Mouse (Mus musculus): ENCODE results near the gene Zbtb1.

Zbtb1 gene

DNA sequence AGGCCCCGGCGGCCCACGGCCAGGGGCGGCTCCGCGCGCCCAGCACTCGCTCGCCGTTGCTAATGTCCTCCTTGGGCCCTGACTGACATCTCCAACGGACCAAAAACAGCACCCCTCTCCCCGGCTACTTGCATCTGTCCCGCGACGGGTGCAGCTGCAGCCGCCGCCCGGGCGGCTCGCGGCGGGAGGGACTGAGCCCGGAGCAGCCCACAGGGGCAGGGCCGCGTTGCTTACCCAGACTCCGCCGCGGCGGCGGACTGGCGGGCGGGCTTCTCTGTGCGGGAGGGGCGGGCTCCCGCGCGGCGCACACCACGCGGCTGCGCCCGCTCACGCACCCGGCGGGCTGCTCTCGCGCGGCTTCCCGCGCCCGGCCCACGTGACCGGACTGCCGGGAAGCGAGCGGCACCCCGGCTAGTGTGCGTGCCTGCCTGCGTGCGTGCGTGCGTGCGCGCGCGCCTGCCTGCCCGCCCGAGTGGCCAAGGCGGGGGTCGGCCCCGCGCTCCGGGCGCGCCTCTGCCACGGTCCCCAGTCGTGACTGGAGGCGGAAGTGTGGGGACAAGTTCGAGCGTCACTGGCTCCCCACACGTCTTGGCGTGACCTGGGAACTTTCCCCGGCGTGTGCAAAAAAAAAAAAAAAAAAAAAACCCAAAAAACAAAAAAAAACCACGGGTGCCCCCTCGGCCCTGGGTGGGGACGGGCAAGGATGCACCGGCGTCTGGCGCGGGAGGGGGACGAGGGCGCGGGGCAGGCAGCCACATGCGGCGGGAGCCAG lies 674 bp upstream of the Zbtb1 start, which contains the start of gene Zbtb25:
Gene Zbtb25, minus strand, starts transcription at position 397 of the 772 bp plus-strand sequence.
- peak; percentile 85 for DNase-seq (ENCODE audit: extremely low spot score)

DNA sequence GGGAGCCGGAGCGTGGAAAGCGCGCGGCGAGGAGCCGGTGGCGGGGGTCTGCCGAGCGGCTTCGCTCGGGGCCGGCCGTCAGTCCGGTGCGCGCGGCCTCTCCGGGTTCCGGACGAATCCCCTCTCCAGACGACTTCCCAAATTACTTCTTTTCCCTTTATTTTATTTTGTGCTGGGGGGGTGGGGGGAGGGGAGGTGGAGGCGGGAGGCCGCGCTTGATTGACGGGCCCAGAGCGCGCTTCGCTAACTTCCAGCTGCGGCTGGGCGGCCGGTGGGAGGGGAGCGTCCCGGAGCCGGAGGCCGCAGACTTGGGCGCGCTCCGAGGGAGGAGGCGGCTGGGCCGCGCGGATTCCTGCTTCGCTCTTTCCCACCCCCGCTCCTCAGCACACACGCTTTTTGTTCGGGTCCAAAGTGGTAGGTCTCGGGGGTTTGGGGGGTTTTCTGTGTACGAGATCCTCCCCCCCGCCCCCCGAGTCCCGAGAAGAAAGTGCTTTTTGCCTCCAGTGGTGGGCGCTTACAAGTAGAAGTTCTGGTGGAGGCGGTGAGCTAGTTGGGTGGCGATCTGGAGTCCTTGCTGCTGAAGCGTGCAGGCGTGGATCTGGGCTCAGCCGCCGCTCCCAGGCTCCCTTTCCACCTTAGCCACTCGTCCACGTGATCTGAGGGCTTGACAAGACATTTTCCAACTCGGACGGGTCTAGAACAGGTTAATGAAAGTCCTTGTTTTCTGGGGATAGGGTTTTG lies 935 bp downstream of the Zbtb1 start:
- peak; percentile 85 for DNase-seq (ENCODE audit: extremely low spot score)

DNA sequence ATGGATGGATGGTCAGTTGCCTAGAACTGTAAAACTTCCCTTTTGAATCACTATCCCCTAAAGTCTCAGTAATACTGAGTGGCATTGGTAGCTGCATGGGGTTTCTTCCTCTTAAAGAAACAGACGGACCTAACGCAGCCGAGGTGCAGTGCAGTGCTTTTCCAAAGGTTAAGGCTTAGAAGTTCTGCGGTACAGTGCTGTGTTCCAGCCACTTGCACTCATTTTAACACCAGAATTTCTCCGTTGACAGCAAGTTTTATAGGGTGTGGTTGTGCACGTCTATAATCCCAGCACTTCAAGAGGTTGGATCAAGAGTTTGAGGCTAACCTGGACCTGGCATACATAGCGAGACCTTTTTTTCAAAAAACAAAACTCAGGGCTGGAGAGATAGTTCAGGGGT lies 2.0 kb downstream of the Zbtb1 start:
- DNase-seq (ENCODE audit: extremely low spot score), result no peak

DNA sequence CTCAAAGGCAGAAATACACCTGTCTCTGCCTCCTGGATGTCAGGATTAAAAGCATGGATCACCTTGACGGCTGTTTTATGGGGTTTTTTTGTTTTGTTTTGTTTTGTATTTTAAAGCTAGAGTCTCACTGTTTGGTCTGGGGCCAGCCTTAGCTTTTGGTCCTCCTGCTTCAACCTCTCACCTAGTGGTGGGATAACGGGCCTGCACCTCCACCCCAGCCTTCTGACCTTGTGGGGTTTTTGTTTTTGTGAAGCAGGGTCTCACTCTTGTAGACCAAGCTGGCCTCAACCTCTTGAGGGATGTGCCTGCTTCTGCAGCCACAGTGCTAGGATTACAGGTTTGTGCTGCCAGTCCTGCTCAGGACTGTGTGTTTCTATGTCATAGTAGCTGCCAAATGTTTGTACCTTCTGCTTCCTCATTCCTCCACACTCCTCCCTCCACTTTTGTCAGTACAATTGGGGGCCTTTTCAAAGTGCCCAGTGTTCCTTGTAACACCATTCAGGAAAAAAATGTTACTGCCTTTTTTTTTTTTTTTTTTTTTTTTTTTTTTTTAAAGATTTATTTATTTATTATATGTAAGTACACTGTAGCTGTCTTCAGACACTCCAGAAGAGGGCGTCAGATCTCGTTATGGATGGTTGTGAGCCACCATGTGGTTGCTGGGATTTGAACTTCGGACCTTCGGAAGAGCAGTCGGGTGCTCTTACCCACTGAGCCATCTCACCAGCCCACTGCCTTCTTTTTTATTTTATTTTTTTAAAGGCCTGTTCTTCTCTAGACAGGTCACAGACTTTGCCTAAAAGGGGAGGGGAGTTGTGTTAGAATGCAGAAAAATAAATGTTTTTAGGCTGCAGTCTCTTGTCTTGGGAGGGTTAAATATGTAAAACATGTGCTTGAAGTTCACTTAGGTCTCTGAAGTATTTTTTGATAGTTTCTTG lies 3.1 kb downstream of the Zbtb1 start:
- DNase-seq (ENCODE audit: extremely low spot score), result peak; percentile 18

DNA sequence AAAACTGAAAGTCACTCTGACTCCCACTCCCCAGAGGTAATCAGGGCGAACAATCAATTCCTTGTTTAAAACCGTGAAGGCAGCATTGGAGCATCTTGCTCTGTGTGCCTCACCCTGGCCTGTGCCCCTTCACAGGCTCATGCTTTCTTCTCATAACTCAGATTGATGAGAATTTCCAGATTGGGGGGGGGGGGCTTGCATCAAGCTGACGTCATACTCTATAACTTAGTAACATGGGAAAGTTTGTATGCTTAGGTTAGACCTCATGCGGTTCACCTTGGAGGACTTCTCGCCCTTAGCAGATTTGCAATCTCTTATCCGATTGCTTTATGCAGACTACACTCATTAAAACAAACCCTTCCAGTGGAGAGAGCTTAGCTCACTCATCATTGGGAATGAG lies 3.9 kb downstream of the Zbtb1 start:
- DNase-seq (ENCODE audit: extremely low spot score), result no peak

DNA sequence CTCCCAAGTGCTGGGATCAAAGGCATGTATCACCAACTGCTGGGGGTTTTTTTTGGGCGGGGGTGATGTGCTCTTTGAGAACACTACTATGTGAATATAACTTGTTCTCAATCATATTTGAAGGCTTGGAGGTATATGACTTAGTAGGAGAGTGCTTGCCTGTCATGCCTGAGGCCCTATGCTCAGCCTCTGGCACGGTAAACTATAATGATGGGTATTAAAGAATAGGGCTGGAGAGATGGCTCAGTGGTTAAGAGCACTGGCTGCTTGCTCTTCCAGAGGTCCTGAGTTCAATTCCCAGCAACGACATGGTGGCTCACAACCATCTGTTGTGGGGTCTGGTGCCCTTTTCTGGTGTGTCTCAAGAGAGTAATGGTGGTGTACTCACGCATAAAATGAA lies 4.8 kb downstream of the Zbtb1 start:
- DNase-seq (ENCODE audit: extremely low spot score), result no peak

DNA sequence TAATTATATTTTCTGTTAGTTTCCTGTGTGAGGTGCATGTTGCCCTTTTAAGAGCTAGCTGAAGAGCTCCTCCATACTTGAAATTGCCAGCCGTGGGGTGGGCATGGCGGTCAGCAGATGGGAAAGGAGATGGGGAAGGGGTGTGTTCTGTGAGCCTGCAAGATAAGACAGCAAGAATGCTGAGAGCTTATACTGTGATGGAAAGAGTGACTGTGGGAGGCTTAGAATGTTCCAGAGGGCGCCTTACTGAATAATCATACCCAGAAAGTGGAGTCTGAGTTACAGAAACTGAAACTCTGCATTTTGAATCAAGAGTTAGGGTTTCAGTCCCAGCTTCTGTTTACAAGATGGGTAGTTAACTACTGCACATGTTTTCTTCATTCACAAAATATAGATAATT lies 5.4 kb downstream of the Zbtb1 start:
- no peak for DNase-seq (ENCODE audit: extremely low spot score)

DNA sequence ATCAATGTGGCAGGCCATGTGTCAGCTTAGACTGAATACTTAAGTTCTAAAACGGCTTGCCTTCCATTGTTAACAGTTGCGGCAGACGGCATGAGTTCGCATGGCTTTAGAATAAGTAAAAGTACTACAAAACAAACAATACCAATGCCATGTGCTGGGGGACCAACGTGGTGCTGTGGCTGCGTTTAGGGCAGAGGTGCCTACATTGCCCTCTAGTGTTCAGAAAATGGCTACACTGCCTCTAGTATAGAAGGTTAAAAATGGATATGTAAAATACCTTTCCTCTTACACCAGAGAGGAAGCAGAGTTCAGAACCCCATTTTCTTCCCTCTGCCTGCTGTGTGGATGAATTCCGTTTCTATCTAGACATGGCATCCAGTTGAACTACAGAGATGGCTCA lies 6.6 kb downstream of the Zbtb1 start:
- DNase-seq (ENCODE audit: extremely low spot score), result peak; percentile 14

DNA sequence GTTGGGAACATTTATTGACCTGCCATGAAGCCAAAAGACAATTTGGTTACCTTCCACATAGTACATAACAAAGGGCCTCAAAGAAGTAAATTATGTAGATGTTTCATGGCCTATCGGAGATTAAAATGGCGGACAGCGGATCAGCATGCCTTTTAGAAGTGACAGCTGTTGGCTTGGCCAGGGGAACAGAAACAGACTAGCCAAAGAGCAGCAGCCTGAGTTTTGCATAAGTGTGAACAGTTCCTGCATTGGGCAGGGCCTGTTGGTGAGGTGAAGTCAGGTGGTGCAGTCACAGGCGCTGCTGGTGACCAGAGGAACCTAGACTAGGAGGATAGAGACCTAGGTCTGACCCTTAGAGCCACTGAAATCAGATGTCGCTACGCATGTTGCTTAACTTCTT lies 7.0 kb downstream of the Zbtb1 start:
- no peak for DNase-seq (ENCODE audit: extremely low spot score)

DNA sequence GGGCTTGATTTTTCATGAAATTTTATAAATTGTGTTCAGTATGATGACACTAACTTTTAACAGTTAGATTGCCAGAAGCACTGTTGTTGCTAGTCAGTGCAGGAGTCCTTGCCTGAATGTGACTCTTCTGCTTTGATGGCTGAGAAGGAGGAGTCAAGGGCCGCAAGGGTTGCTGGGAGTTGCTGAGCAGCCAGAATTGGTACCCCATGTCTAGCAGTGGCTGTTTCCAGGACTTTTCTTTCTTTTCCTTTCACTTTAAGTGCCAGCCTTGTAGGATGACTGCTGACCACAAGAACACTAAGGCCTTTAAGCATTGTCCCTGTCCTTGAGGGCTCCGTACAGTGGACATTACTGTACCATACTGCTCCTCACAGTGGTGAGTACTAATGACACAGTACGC lies 7.7 kb downstream of the Zbtb1 start:
- no peak for DNase-seq (ENCODE audit: extremely low spot score)

DNA sequence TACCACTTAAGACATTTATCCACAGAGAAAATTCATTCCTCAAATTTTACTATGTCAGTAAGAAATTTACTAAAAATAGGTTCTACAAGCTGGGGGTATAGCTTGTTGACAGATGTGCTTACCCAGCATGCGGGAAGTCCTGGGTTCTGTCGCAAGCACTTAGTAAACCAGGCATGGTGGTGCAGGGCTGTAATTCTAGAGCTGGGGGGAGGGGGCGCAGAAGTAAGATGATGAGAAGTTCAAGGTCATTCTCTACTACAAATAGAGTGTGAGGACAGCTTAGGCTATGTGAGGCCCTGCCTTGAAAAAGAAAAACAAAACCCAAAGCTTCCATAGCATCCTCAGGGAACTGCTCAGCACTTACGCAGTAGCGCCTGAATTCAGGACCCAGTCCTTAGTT lies 8.5 kb downstream of the Zbtb1 start:
- DNase-seq (ENCODE audit: extremely low spot score), result no peak

DNA sequence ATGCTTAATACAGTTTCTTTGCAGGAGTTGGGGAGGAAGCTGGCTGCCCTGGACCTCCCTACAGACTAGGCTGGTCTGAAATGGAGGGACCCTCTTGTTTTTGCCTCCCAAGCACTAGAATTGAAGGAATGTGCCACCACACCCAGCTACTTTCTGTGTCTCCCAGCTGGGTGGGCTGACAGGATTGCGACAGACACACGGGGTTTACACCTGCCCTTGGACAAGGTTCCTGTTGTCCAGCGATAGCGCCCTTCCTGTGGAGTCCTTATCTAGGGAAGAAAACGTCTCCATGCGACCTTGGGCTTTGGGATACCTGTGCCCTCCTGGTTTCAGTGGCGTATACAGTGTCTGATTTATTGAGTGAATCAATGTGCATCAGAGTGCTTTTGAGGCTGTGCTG lies 10.1 kb downstream of the Zbtb1 start:
- DNase-seq (ENCODE audit: extremely low spot score), result no peak

DNA sequence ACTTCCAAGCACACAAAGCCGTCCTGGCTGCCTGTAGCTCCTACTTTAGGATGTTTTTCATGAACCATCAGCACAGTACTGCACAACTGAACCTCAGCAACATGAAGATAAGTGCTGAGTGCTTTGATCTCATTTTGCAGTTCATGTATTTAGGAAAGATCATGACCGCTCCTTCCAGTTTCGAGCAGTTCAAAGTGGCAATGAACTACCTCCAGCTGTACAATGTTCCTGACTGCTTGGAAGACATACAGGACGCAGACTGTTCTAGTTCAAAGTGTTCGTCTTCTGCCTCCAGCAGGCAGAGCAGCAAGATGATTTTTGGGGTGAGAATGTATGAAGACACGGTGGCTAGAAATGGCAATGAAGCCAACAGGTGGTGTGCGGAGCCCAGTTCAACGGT lies 15.3 kb downstream of the Zbtb1 start:
- no peak for DNase-seq (ENCODE audit: extremely low spot score)

DNA sequence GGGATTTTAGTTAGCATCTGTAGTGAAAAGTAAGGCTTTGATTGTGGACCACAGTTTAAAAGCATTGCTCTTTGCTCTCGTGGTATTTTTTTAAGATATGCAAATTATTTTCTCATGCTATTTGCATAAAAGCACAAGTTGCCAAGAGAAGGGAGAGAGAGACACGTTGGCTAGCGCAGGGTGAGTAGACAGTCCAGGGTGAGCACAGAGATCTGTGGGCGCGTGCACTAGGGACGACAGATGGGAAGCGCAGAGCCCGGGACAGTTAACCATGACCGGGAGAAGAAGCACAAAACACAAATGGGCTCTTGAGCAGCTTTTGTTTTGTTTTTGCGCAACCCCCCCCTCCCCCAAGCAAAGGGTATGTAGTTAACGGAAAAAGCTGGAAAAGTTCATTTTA lies 18.7 kb downstream of the Zbtb1 start:
- DNase-seq (ENCODE audit: extremely low spot score), result no peak

DNA sequence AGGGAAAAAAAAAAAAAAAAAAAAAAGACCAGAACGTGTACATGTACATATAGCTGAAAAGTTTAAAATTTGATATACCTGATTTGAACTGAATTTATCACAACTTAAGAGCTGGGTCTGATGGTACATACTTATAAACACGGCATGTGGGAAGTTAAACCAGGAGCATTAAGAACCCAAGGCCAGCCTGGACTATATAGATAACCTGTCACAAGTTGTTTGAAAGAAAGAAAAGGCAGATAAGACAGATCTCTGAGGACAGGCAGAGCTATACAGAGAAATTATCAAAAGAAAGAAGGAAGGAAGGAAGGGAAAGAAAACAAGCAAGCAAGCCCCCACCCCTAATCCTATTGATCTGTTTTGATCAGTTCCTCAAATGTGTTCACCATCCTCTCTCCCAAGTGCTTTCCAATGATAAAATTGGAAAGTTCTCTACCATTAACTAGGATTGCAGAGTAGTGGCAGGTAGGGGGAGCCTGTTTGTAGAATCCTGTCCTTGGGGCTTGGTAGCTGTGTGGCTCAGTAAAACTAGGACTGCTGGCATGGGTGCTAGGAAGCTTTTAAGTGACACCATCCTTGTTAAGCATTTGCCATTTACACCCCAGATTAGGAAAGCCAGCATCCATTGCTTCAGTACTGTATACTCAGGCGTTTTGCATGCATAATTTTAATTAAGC lies 21.7 kb downstream of the Zbtb1 start:
- no peak for DNase-seq (ENCODE audit: extremely low spot score)

DNA sequence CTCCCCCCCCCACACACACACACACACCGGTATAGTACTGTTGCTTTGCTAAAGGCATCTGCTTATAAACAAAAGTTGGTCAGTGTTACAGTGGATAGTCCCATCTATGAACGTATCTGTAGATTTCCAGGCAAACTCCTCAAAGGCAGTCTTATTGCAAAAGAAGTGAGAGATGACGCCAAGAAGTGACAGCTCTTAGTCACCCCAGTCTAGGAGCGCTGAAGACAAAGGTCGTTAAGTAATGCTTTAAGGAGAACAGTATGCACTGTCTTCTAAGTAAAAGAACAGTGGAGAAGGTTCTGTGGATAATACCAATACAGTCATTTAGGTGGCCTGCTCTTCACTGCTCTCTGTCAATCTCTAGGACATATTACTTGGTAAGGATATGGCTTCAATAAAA lies 22.9 kb downstream of the Zbtb1 start:
- DNase-seq (ENCODE audit: extremely low spot score), result no peak

DNA sequence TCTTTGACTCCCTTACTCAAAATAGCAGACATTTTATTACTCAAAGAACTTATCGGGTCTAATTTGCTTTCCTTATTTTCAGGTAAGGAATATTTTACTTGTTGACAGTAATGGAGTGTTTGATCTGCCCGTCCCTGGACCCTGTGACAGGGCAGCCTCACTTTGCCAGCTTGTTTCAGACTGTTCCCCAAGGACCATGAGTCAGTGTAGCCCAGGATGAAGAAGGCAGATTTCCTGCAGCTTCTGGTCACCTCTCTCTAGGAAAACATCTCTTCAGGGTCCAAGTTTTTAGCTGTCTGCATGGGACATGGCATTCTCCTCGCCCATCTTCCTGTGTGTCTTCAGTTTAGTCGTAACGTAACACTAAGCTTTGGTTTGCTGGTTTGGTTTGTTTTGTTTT lies 27.2 kb downstream of the Zbtb1 start:
- no peak for DNase-seq (ENCODE audit: extremely low spot score)

DNA sequence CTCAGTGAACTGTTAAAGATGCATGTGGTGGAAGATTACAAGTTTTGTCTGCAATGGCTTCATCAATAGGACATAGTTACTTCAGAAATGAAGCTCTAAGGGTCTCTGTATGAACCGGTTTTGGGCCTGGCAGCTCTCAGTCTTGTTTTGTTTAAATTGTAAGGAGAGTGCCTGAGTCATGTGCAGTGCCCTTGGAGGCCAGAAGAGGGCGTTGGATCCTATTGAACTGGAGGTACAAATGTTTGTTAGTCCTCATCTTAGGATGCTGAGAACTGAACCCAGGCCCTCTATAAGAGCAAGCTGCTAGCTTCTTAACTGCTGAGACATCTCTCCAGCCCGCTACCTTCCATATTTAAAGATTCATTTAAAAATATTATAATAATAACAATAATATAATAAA lies 31.6 kb downstream of the Zbtb1 start:
- DNase-seq (ENCODE audit: extremely low spot score), result no peak

DNA sequence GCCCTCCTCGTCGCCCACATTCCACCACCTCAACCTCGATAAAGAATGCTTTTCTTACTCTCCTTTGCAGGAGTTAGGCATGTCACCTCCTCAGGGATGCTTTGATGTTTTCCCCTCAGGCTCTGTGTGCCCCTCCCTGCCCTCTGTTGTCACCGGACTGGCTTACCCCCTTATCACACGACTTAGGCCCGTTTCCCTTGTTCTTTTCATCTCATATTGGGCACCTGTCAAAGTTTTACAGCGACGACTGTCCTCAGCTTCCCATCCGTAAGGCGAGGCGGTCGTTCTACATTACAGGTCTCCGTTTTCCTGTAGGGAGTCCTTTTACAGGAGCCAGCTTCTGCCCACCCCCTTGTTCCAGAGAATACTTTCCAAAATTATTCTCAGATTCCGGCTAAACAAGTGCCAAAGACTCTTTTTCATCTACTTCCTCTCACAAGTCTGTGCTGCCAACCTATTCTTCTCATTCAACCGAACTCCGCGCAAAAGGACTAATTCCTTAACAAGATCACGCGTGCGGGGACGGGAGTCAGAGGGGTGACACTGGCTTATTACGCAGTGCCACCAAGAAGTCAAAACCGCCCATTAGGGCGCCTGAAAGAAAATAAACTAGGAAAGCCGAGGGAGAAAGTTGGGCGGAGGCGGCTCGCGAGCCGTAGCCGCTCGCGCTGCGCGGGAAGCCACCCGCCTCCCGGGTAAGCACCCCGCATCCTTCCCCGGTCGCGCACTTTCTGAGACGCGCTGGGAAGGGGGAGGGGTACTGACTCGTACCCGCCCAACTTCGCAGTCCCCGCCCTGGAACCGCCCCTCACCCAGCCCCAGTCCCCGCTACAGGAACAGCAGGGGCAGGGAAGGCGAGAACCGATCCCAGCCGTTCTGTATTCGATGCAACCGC lies 33.2 kb downstream of the Zbtb1 start:
- no peak for DNase-seq (ENCODE audit: extremely low spot score)

DNA sequence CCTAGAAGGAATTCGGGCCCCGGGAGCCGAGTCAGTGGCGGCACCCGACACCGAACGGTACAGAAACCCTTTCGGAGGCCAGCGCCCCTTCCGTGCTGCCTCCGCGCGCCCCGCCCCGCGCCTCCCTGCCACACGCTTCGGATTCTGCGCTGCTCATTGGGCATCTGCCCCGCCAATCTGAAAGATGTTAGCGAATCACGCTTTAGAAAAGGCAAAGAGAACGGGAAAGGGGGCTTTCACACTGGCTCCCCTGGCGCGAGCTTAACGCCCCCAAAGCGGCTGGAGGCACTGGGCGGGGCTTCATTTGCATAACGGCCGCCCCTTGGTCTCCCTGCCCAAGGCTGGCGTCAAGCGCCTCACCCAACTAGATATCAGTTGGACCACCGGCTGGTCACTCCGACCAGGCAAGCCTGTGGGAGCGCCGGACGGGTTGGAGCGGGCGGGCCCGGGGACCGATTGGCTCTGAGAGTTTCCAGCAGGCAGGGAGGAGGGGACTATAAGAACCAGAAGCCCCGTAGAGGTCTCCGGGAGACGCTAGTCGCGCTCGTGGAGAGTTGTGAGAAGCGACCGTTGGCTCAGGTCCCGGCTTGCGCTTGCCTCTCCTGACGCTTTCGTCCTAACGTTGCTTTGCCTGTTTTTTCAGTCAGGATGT lies 33.9 kb downstream of the Zbtb1 start, which contains the start of gene Hspa2:
Gene Hspa2, plus strand, starts transcription at position 291 of the 652 bp plus-strand sequence.
- peak; percentile 99 for DNase-seq (ENCODE audit: extremely low spot score)
